Mouse (Mus musculus) intestine, embryonic 14.5 days (tissue): ENCODE measurements around the gene Zyx. TPM values are rescaled to one million over a fixed set of nuclear protein-coding genes. Genes with fewer than 3 reads are reported as not detected.

Source experiments
- ATAC-seq: fragments of 200-750 bp; cut with Nextera tagmentation; replicated peaks from 2 replicates; pipeline ENCODE4 v1.8.0; 2017; ENCODE audit warnings: low read depth, moderate number of reproducible peaks, moderate TSS enrichment, moderate library complexity; ENCODE audit not compliant: low FRiP score, low TSS enrichment
- DNase-seq: peaks from one replicate; pipeline ENCODE4 v3.0.0-alpha.2; 2018; ENCODE audit warnings: low spot score
- H3K27ac ChIP-seq: fragments of 300-500 bp; sonication (generic); 2 replicates; pipeline ENCODE4 v1.5.1; 2014; ENCODE audit warnings: low read depth, mild to moderate bottlenecking, control low read depth
- H3K27me3 ChIP-seq: fragments of 300-500 bp; sonication (generic); replicated peaks from 2 replicates; pipeline ENCODE4 v1.6.1; 2014; ENCODE audit warnings: low read length, control low read depth; ENCODE audit not compliant: control insufficient read depth, insufficient read depth
- H3K36me3 ChIP-seq: fragments of 300-500 bp; sonication (generic); 2 replicates; pipeline ENCODE4 v1.6.1; 2014; ENCODE audit warnings: low read length, control low read depth; ENCODE audit not compliant: control insufficient read depth, insufficient read depth
- H3K4me1 ChIP-seq: fragments of 300-500 bp; sonication (generic); replicated peaks from 2 replicates; pipeline ENCODE4 v1.6.1; 2014; ENCODE audit warnings: low read length, control low read depth, mixed read lengths; ENCODE audit not compliant: control insufficient read depth, insufficient read depth
- H3K4me2 ChIP-seq: fragments of 300-500 bp; sonication (generic); 2 replicates; pipeline ENCODE4 v1.6.1; 2014; ENCODE audit warnings: low read length
- H3K4me3 ChIP-seq: fragments of 300-500 bp; sonication (generic); 2 replicates; pipeline ENCODE4 v1.5.1; 2014; ENCODE audit warnings: low read depth, low read length, control low read depth, mixed read lengths
- H3K9ac ChIP-seq: fragments of 300-500 bp; sonication (generic); 2 replicates; pipeline ENCODE4 v1.6.1; 2014; ENCODE audit warnings: mild to moderate bottlenecking, low read length
- H3K9me3 ChIP-seq: fragments of 300-500 bp; sonication (generic); 2 replicates; pipeline ENCODE4 v1.6.1; 2016; ENCODE audit warnings: low read length, control low read depth; ENCODE audit not compliant: control insufficient read depth
- WGBS: fragments of 180-500 bp; shearing (Covaris S2); extraction: QIAGEN DNeasy Blood & Tissue Kit; methylation state at CpG from one replicate; pipeline ENCODE4 v1.1.7; 2014; 5-methylcytosine and 5-hydroxymethylcytosine counted together
- polyA plus RNA-seq: library from polyadenylated mRNA; unstranded; fragments of >200 nt; fragmentation: Nextera tagmentation; extraction: Ambion mirVana; gene quantifications from 2 replicates; pipeline ENCODE4 v1.2.1, GENCODE M21; 2014

The Zyx gene
- polyA plus RNA-seq, 1 experiment from 2014 or later, result 112 TPM

DNA sequence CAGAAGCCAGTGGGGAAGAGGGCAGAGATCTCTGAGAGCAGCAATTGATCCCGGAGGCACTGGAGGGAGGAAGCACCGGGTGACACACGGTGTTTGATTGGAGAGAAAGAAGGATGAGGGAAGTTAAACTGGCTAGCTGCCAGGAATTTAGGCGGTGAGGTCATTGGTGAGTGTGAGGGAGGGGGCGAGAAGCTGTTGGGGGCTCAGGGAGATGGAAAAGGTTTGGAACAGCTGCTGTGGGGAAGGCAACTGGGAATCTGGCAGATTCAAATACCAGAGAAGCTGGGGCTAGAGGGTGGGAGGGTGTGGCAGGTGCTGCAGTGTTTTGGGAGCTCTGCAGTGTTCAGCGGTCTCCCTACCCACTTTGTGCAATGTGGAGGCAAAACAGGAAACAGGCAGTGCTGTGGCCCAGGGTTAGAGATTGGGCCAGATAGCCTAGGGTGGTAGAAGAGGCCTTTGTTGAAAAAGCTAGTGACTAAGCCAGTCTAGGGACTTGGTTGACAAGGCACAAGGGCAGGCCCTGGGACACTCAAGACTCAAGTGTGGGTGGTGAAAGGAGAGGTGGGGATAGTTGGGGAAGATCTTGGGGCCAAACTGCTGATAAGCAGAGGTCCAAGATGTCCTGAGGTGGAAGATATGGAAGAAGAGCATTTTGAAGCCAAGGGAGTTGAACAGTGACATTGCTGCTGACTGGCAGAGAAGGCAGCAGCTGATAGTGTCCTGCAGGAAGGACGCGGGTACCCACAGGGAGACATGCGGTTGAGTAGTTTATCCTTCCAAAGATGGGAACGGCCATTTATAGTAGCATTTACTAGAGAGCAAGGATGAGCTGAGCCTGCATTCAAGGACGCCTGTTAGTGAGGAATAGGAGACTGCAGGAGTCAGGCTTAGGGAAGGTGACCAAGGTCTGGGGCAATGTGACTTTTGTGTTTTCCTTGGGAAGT lies 4.9 kb downstream of the Zyx start:
- Histone ChIP-seq H3K4me3 (no peak overlapping the region), H3K4me2 (peak overlapping the region; percentile 20), H3K4me1 (peaks cover 46% of the 10 kb centered on the region), H3K27me3 (no peaks in the 10 kb centered on the region), H3K9ac (no peak overlapping the region), H3K27ac (no peak overlapping the region), H3K9me3 (no peaks in the 10 kb centered on the region), H3K36me3 (peaks cover 66% of the 10 kb centered on the region)
- ATAC-seq (no peak), DNase-seq (no peak)
- WGBS, result 51% methylated on average over 11 of the region's 11 CpGs

DNA sequence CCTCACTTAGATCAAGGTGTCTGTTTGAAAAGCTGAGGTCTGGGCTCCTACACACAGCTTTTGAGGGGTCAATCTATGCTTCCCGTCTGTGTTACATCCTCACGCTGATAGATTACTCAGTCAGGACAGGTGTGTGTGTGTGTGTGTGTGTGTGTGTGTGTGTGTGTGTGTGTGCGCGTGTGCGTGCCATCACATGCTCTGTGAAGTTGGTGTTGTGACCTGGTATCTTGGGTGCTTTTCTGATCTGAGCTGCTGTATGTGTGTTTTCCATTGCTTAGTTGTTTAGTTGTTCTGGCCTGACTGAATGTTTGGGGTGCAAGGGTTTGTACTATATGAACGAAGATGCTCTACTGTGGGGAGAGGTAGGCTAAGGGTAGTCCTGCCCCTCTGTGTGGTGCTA lies 5.9 kb downstream of the Zyx start:
- no peaks in the 10 kb centered on the region for H3K9me3 ChIP-seq
- DNase-seq, result no peak
- H3K36me3 ChIP-seq, result peaks cover 76% of the 10 kb centered on the region
- H3K27ac ChIP-seq, result no peak overlapping the region
- WGBS, result 89% methylated on average over 6 of the region's 6 CpGs
- H3K9ac ChIP-seq, result no peak overlapping the region
- H3K4me2 ChIP-seq, result no peak overlapping the region
- peaks cover 46% of the 10 kb centered on the region for H3K4me1 ChIP-seq
- no peaks in the 10 kb centered on the region for H3K27me3 ChIP-seq
- no peak overlapping the region for H3K4me3 ChIP-seq
- no peak for ATAC-seq

DNA sequence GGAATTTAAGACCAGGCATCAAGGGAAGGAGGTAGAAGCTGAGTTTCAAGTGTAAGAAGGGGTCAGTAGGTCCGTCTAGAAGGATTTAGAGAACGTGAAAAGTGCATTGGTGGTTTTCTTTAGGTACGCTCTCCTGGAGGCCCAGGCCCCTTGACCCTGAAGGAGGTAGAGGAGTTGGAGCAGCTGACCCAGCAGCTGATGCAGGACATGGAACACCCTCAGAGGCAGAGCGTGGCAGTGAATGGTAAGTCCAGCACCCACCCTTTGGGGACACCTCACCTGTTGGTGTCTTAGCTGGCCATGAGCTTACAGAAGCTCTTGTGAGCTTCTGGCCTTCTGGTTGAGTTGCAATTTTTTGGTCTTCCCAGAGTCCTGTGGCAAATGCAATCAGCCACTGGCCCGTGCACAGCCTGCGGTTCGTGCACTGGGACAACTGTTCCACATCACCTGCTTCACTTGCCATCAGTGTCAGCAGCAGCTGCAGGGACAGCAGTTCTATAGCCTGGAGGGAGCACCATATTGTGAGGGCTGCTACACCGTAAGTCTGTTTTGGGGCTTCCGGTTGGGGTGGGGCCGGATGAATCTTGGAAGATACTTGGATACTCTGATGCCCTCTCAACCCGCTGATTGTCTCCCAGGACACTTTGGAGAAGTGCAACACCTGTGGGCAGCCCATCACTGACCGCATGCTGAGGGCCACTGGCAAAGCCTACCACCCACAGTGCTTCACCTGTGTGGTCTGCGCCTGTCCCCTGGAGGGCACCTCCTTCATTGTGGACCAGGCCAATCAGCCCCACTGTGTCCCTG lies 6.6 kb downstream of the Zyx start:
- Histone ChIP-seq H3K9ac (no peak overlapping the region), H3K4me2 (no peak overlapping the region), H3K27ac (no peak overlapping the region), H3K9me3 (no peaks in the 10 kb centered on the region), H3K27me3 (no peaks in the 10 kb centered on the region), H3K36me3 (peaks cover 82% of the 10 kb centered on the region), H3K4me3 (no peak overlapping the region), H3K4me1 (peaks cover 44% of the 10 kb centered on the region)
- DNase-seq, result no peak
- ATAC-seq, result no peak
- 95% methylated on average over 13 of the region's 13 CpGs for WGBS

DNA sequence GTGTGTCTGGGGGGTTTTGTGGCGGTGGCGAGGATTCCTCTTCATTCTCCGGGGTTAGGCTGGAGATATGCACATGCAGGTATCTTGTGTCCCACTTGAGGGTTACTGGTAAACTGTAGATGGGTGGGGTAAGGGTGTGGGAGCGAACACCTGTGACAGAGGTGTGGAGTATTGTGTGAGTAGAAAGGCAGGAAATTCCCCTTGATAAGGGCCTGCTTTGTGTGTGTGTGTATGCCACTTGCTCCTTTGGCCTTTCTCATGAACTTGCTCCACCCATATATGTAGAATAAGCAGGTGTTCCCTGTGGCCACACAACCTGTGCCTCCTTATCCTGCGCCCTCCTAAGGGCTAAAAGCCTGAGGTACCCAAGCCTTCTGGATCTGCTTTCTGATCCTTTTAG lies 7.5 kb downstream of the Zyx start:
- ATAC-seq, result no peak
- Histone ChIP-seq H3K36me3 (peaks cover 84% of the 10 kb centered on the region), H3K27me3 (no peaks in the 10 kb centered on the region), H3K4me2 (no peak overlapping the region), H3K4me1 (peaks cover 35% of the 10 kb centered on the region), H3K9ac (no peak overlapping the region), H3K27ac (no peak overlapping the region), H3K9me3 (no peaks in the 10 kb centered on the region), H3K4me3 (no peak overlapping the region)
- no peak for DNase-seq
- WGBS, result 94% methylated on average over 5 of the region's 5 CpGs

DNA sequence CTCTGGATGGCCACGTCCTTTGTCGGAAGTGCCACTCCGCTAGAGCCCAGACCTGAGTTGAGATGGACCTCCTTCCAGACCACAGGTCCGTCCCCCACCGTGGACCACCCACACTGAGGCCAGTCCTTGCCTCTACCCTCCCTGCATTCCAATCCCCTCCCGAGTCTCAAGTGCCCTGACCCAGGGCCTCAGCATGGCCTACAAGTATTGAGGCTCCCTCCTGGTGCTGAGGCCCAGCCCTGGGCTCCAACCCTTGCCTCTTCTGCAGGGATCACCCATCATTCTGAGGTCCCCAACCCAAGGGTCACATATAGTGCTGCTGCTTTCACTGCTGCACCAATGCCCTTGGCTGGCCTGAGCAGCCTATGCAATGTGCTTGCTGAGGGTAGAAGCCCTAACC lies 8.5 kb downstream of the Zyx start:
- Histone ChIP-seq H3K27me3 (no peaks in the 10 kb centered on the region), H3K9me3 (no peaks in the 10 kb centered on the region), H3K4me3 (no peak overlapping the region), H3K36me3 (peaks cover 77% of the 10 kb centered on the region), H3K4me2 (no peak overlapping the region), H3K4me1 (peaks cover 25% of the 10 kb centered on the region), H3K27ac (no peak overlapping the region), H3K9ac (no peak overlapping the region)
- DNase-seq, result no peak
- no peak for ATAC-seq
- 35% methylated on average over 6 of the region's 6 CpGs for WGBS

DNA sequence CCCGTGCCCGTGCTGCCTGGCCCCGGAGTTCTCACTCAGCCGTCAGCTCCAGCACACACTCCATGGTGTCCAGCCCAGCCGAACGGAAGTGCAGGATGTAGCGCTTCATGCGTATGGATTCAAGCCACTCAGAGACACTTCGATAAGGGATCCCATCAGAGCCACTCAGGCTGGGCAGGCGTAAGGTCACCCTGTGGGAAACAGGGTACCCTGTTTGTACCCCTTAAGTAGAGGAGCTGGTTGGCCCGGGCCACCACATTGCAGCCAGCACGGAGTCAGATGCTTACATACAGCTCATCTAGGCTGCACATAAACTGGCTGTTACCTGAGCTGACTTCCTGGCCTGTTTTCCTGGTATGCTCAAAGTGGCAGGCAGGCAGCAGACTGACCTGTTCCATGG lies 9.5 kb downstream of the Zyx start:
- Histone ChIP-seq H3K4me1 (peaks cover 16% of the 10 kb centered on the region), H3K9ac (no peak overlapping the region), H3K36me3 (peaks cover 70% of the 10 kb centered on the region), H3K27ac (no peak overlapping the region), H3K4me3 (no peak overlapping the region), H3K9me3 (no peaks in the 10 kb centered on the region), H3K4me2 (no peak overlapping the region), H3K27me3 (no peaks in the 10 kb centered on the region)
- DNase-seq (no peak), ATAC-seq (no peak)
- 92% methylated on average over 12 of the region's 12 CpGs for WGBS

DNA sequence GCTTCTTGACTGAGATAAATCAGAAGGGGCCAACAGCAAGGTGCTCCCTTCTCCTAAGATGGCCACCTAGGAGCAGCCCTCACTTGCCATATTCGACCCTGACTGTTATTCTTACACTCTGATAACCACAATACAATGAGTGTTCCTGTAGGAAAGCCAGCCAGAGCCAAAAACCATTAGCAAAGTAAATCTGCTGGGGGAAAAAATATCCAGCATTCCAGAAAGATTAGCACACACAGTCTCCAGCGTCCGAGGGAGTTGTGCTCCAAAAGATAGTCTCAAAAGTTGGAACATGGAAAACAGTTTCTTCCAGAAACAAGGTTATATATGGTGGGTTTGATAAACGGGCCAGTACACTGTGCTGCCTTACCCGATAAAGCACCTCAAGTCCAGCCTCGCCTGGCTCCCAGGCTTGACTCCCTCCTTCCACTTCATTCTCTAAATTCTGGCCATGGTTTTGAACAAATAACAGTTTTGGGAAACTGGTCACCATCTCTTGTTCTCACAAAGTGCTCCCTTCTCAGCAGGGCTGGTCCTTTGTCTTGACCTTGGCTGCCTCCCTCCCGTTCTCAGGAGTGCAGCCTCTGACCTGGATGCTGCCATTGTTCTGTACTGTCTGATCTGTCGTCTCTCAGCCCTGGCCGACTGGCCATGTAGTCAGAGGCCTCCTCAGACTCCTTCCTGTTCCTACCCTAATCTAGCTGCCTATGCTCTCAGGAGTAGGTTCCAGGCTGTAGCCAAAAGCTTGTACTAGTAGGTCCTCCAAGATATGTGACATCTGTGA lies 10.1 kb downstream of the Zyx start:
- H3K4me3 ChIP-seq, result no peak overlapping the region
- DNase-seq (no peak), ATAC-seq (no peak)
- H3K4me2 ChIP-seq, result no peak overlapping the region
- H3K27me3 ChIP-seq, result no peaks in the 10 kb centered on the region
- H3K9ac ChIP-seq, result no peak overlapping the region
- WGBS, result 67% methylated on average over 9 of the region's 9 CpGs
- H3K4me1 ChIP-seq, result peaks cover 10% of the 10 kb centered on the region
- H3K9me3 ChIP-seq, result no peaks in the 10 kb centered on the region
- H3K36me3 ChIP-seq, result peaks cover 70% of the 10 kb centered on the region
- H3K27ac ChIP-seq, result 0 out of 2 replicates have a peak overlapping the region, but pooled peaks have one; percentile 18

DNA sequence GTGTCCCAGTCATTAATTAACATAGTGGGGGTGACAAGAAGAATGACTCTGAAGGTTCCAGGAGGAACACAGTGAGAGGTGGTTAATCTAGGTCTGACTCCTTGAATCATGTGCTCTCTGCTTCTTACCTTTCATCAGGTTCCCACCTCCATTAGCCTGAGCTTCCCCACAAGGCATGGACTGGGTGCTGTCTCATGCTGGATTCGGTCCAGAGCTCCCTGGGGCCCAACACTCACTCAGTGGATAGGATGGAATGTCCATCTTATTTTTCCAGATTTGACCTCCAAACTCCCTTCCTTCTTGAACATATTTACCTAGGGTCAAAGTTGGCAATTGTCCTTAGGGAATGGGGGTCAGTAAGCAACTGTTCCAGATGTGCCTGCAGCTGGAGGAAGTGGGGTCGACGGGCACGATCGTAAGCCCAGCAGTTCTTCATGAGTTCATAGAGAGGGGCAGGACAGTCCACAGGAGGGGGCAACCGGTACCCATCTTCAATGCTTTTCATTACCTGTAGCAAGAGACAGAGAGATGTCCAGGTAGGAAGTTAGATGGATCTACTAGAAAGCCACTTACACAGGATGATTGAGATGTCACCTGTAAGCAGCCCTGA lies 10.9 kb downstream of the Zyx start:
- Histone ChIP-seq H3K9me3 (no peaks in the 10 kb centered on the region), H3K4me1 (peaks cover 4% of the 10 kb centered on the region; the same call in 1 of the 2 replicates), H3K9ac (no peak overlapping the region), H3K4me2 (no peak overlapping the region), H3K27me3 (no peaks in the 10 kb centered on the region), H3K27ac (no peak overlapping the region), H3K4me3 (no peak overlapping the region), H3K36me3 (peaks cover 66% of the 10 kb centered on the region)
- WGBS, result 90% methylated on average over 6 of the region's 6 CpGs
- ATAC-seq (no peak), DNase-seq (no peak)
